ENCODE assay signal across 20 mouse cellular contexts in the genomic region with DNA sequence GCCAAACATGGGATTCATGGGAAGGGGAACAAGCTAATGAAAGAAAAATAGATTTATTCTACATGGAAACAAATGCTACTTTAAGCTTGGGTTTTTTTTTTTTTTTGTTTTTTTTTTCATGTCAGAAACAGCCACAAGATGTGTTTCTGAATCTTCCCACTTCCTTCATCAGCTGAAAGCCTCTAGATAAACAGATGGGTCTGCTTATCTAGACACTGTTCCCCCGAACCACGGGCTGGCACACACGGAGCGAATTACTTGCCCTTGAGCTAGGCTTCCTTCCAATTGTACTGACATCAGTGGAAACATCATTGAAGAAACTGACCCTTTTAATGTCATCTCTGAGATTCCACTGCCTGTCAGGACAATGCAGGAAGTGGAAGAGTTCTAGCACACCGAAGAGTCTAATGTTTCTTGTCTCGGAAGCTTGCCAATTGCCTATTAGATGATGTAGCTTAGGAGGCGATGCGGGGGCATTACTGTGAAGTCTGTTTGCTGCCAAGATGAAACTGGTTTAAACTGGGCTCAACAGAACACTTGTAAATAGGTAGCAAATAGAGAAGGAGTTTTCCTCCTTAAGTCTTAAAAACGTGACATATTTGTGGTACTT. TPM values are rescaled to one million over a fixed set of nuclear protein-coding genes. Genes with fewer than 3 reads are reported as not detected.
DNase-seq lines count a peak whose midpoint lies in the region; ATAC-seq and TF ChIP-seq lines count a peak whose summit lies in the region.
"Had no signal": no experiment of that assay in that cellular context is flagged by ENCODE, and none has a peak within 500 bp of the region (broad histone marks: within the 10 kb centered on the region; RNA-seq: fewer than 3 reads in every experiment).

No protein-coding gene starts in this region.

- peaks cover 19% of the 10 kb centered on the region for H3K4me1 ChIP-seq in liver, embryonic 12.5 days
- no peaks in the 10 kb centered on the region for H3K4me1 ChIP-seq in intestine, embryonic 15.5 days (replicated peaks)
- H3K4me1 ChIP-seq: limb, embryonic 12.5 days; lung, embryonic 15.5 days had no signal

- 40% methylated on average over 9 of the region's 9 CpGs for WGBS in liver, embryonic 12.5 days (ENCODE audit: insufficient replicate concordance)
- 78% methylated on average over 9 of the region's 9 CpGs for WGBS in intestine, embryonic 15.5 days

- no peaks in the 10 kb centered on the region for H3K36me3 ChIP-seq in liver, embryonic 12.5 days
- H3K36me3 ChIP-seq in intestine, embryonic 15.5 days, result no peaks in the 10 kb centered on the region
- H3K36me3 ChIP-seq: limb, embryonic 12.5 days; lung, embryonic 15.5 days; neural tube, embryonic 13.5 days had no signal

- H3K4me3 ChIP-seq in layer of hippocampus, adult 2 months, result no peak overlapping the region
- no peak overlapping the region for H3K4me3 ChIP-seq in liver, embryonic 12.5 days
- H3K4me3 ChIP-seq in intestine, embryonic 15.5 days (replicated peaks), result no peak overlapping the region
- H3K4me3 ChIP-seq: left cerebral cortex, adult 2 months; limb, embryonic 12.5 days; lung, embryonic 15.5 days; neural tube, embryonic 13.5 days had no signal

- TF ChIP-seq CTCF in layer of hippocampus, adult 2 months (conservative IDR thresholded peaks at IDR 0.05), result no peak

- no peaks in the 10 kb centered on the region for H3K9me3 ChIP-seq in liver, embryonic 12.5 days (replicated peaks)
- H3K9me3 ChIP-seq in intestine, embryonic 15.5 days, result no peaks in the 10 kb centered on the region
- H3K9me3 ChIP-seq: lung, embryonic 15.5 days had no signal

- peak in 1 of 2 experiments; percentile 55 for DNase-seq in layer of hippocampus, adult 2 months (ENCODE audit: low spot score in 2 of 2)
- DNase-seq in layer of hippocampus, postnatal 10 days (ENCODE audit: low spot score in 2 of 2), result no peak
- DNase-seq in 416B (ENCODE audit: low read depth) (peak; percentile 33), MEL-GATA-1-ER (ENCODE audit: extremely low read depth, low read depth) (peak; percentile 76)
- no peak for DNase-seq in thymus, adult 18-20 months
- DNase-seq: embryo, embryonic 11 days; gastrocnemius, postnatal 25 days; spleen, adult 18-20 months; thymus, postnatal 25 days had no signal

- no peak overlapping the region for H3K9ac ChIP-seq in liver, embryonic 12.5 days
- H3K9ac ChIP-seq in intestine, embryonic 15.5 days, result no peak overlapping the region
- H3K9ac ChIP-seq: limb, embryonic 12.5 days; lung, embryonic 15.5 days; neural tube, embryonic 13.5 days had no signal

- ATAC-seq in liver, embryonic 12.5 days, result peak; percentile 61; the same call in 1 of the 2 replicates
- ATAC-seq in intestine, embryonic 15.5 days, result no peak
- ATAC-seq: forebrain, embryonic 16.5 days; Patski had no signal

- peak overlapping the region; percentile 87 for H3K27ac ChIP-seq in layer of hippocampus, adult 2 months
- H3K27ac ChIP-seq in liver, embryonic 12.5 days, result no peak overlapping the region
- no peak overlapping the region for H3K27ac ChIP-seq in intestine, embryonic 15.5 days
- H3K27ac ChIP-seq: kidney, postnatal 0 days; left cerebral cortex, adult 2 months; limb, embryonic 12.5 days; lung, embryonic 15.5 days; neural tube, embryonic 13.5 days had no signal

- H3K27me3 ChIP-seq in liver, embryonic 12.5 days (replicated peaks), result 0 out of 2 replicates have a peak, but pooled peaks cover 5% of the 10 kb centered on the region
- H3K27me3 ChIP-seq in intestine, embryonic 15.5 days (replicated peaks), result no peaks in the 10 kb centered on the region
- H3K27me3 ChIP-seq: CH12.LX; limb, embryonic 12.5 days; lung, embryonic 15.5 days; megakaryocyte, embryonic 14.5 days; neural tube, embryonic 13.5 days had no signal

- no peak overlapping the region for H3K4me2 ChIP-seq in liver, embryonic 12.5 days
- no peak overlapping the region for H3K4me2 ChIP-seq in intestine, embryonic 15.5 days (replicated peaks)
- H3K4me2 ChIP-seq: limb, embryonic 12.5 days; lung, embryonic 15.5 days; neural tube, embryonic 13.5 days had no signal

RNA-seq across cellular contexts. Expression of gene 2010300C02Rik, which starts 24.9 kb away (rescaled TPM):
- total RNA-seq in layer of hippocampus, adult 2 months (2021), result 100 to 1,000 TPM; 399 to 415 TPM
- 100 to 1,000 TPM; 151 to 166 TPM for total RNA-seq in layer of hippocampus, postnatal 10 days (2021)
- polyA plus RNA-seq in liver, embryonic 12.5 days (2016; fragmentation: Nextera tagmentation; extraction: Ambion mirVana), result 0.27 and 0.35 TPM in 2 replicates
- polyA plus RNA-seq in intestine, embryonic 15.5 days (2015; fragmentation: Nextera tagmentation; extraction: Ambion mirVana), result 14.0 and 14.2 TPM in 2 replicates

Comparison
In these comparisons a context has a peak if more than half of its experiments do, and no peak if none do; other contexts are left out.
1. DNase-seq: peak in 416B (single experiment) and MEL-GATA-1-ER (single experiment); none in layer of hippocampus, postnatal 10 days (0 of 2) and thymus, adult 18-20 months (0 of 2).